Mouse (Mus musculus) CH12.LX (cell line): ENCODE data around the gene Camta1. TPM values are rescaled to one million over a fixed set of nuclear protein-coding genes. Genes with fewer than 3 reads are reported as not detected.

ENCODE experiments used
- DNase-seq: peaks from one replicate; pipeline ENCODE4 v3.0.0-alpha.2; 2013; ENCODE audit errors: extremely low read depth
- H3K27ac ChIP-seq: 2 replicates; pipeline ENCODE4 v1.5.1; 2012; ENCODE audit warnings: low read depth, mild to moderate bottlenecking, control low read depth, moderate library complexity; ENCODE audit not compliant: insufficient read depth
- H3K27me3 ChIP-seq: replicated peaks from 2 replicates; pipeline ENCODE3; 2012; ENCODE audit warnings: inconsistent platforms
- H3K36me3 ChIP-seq, 2 experiments: replicated peaks in 1 of 2; 2 replicates each; pipeline versions ENCODE3 to v1.6.1; 2012; ENCODE audit warnings: inconsistent platforms in 1 of 2, low read length in 1 of 2, mild to moderate bottlenecking in 1 of 2, mixed read lengths in 1 of 2, moderate library complexity in 1 of 2; ENCODE audit not compliant: control insufficient read depth in 1 of 2, insufficient read depth in 1 of 2
- H3K4me1 ChIP-seq, 2 experiments: 2 replicates each; pipeline ENCODE4 v1.6.1; 2012; ENCODE audit warnings: inconsistent platforms in 1 of 2, moderate library complexity in 1 of 2; ENCODE audit not compliant: insufficient read depth in 2 of 2, control insufficient read depth in 1 of 2
- H3K4me2 ChIP-seq: 2 replicates; pipeline ENCODE4 v1.6.1; 2012; ENCODE audit warnings: low read depth, mild to moderate bottlenecking, control low read depth; ENCODE audit not compliant: poor library complexity, insufficient read depth, severe bottlenecking
- H3K4me3 ChIP-seq, 3 experiments: fragments of 150-350 bp in 1 of 3; sonication (generic) in 1 of 3; replicated peaks in 1 of 3; 2 replicates each; pipeline versions ENCODE3 to v1.5.1; 2011 to 2012; ENCODE audit warnings: low read depth in 2 of 3, low read length in 2 of 3, mild to moderate bottlenecking in 2 of 3, moderate library complexity in 2 of 3, control low read depth in 1 of 3, improper control_type of control experiment in 1 of 3, inconsistent platforms in 1 of 3, mixed read lengths in 1 of 3; ENCODE audit not compliant: poor library complexity in 1 of 3
- H3K79me2 ChIP-seq: replicated peaks from 2 replicates; pipeline ENCODE4 v1.6.1; 2012; ENCODE audit warnings: mild to moderate bottlenecking, moderate library complexity; ENCODE audit not compliant: control insufficient read depth, poor library complexity, insufficient read depth, severe bottlenecking; ENCODE audit errors: extremely low read depth
- H3K9ac ChIP-seq: 2 replicates; pipeline ENCODE4 v1.6.1; 2012; ENCODE audit warnings: low read depth, mild to moderate bottlenecking, control low read depth, moderate library complexity; ENCODE audit not compliant: insufficient read depth
- H3K9me3 ChIP-seq: replicated peaks from 2 replicates; pipeline ENCODE3; 2012; ENCODE audit warnings: low read length, inconsistent platforms, mixed read lengths
- CTCF ChIP-seq, 2 experiments: IDR thresholded peaks in 1 of 2; conservative IDR thresholded peaks in 1 of 2; 2 replicates each; pipeline ENCODE4 v1.5.1; 2011 to 2012; ENCODE audit warnings: low read depth in 2 of 2, low read length in 2 of 2, improper control_type of control experiment in 1 of 2, inconsistent platforms in 1 of 2, mild to moderate bottlenecking in 1 of 2, moderate library complexity in 1 of 2
- GABPA ChIP-seq: IDR thresholded peaks from 2 replicates; pipeline ENCODE4 v1.6.1; 2012; ENCODE audit warnings: low read depth, low read length, improper control_type of control experiment, inconsistent platforms; ENCODE audit not compliant: insufficient replicate concordance
- JUN ChIP-seq: IDR thresholded peaks from 2 replicates; pipeline ENCODE4 v1.6.1; 2011; ENCODE audit warnings: low read depth, mild to moderate bottlenecking, low read length, improper control_type of control experiment, moderate library complexity; ENCODE audit not compliant: insufficient read depth
- JUND ChIP-seq: conservative IDR thresholded peaks from 2 replicates; pipeline ENCODE4 v1.6.1; 2011; ENCODE audit warnings: low read depth, low read length, improper control_type of control experiment
- KAT2A ChIP-seq: IDR thresholded peaks from 2 replicates; pipeline ENCODE4 v1.6.1; 2012; ENCODE audit warnings: low read length, improper control_type of control experiment, inconsistent platforms; ENCODE audit not compliant: insufficient replicate concordance
- MAFK ChIP-seq: IDR thresholded peaks from 2 replicates; pipeline ENCODE4 v1.6.1; 2011; ENCODE audit warnings: low read length, improper control_type of control experiment; ENCODE audit not compliant: insufficient replicate concordance
- MYC ChIP-seq: IDR thresholded peaks from 2 replicates; pipeline ENCODE4 v1.6.1; 2011; ENCODE audit warnings: low read depth, mild to moderate bottlenecking, improper control_type of control experiment, low read length
- POLR2A ChIP-seq: IDR thresholded peaks from 2 replicates; pipeline ENCODE4 v1.6.1; 2011; ENCODE audit warnings: low read depth, mild to moderate bottlenecking, improper control_type of control experiment, low read length
- POLR2AphosphoS2 ChIP-seq: IDR thresholded peaks from 2 replicates; pipeline ENCODE4 v1.6.1; 2011; ENCODE audit warnings: low read depth, low read length, improper control_type of control experiment
- SIN3A ChIP-seq: IDR thresholded peaks from 2 replicates; pipeline ENCODE4 v1.6.1; 2012; ENCODE audit warnings: low read length, improper control_type of control experiment, inconsistent platforms
- TBP ChIP-seq: conservative IDR thresholded peaks from 2 replicates; pipeline ENCODE4 v1.6.1; 2011; ENCODE audit warnings: low read depth, low read length, improper control_type of control experiment
- USF1 ChIP-seq: IDR thresholded peaks from 2 replicates; pipeline ENCODE4 v1.6.1; 2014; ENCODE audit warnings: low read depth, mild to moderate bottlenecking, inconsistent platforms, low read length, improper control_type of control experiment
- ZC3H11A ChIP-seq: IDR thresholded peaks from 2 replicates; pipeline ENCODE4 v1.6.1; 2012; ENCODE audit warnings: low read depth, mild to moderate bottlenecking, inconsistent platforms, low read length, improper control_type of control experiment
- dilution Hi-C: fragments of 300-500 bp; cut with MboI; formaldehyde crosslinking; loops from 2 replicates; pipeline ENCODE4 v1.14.3; 2020; ENCODE audit warnings: low sequenced_read_pairs; ENCODE audit not compliant: extremely low pct_unique_long_range_greater_than_20kb, extremely low pct_ligation_motif_present
- in situ Hi-C: fragments of 300-500 bp; cut with MboI; formaldehyde crosslinking; loops from 3 replicates; pipeline ENCODE4 v1.14.3; 2019; ENCODE audit warnings: low sequenced_read_pairs, low pct_ligation_motif_present, low pct_unique_long_range_greater_than_20kb, mixed read lengths
- polyA plus RNA-seq: library from polyadenylated mRNA; unstranded; fragments of >175 nt; gene quantifications from 2 replicates; pipeline ENCODE4 v1.2.1, GENCODE M21; 2012; ENCODE audit warnings: low read depth; ENCODE audit not compliant: insufficient read length
- total RNA-seq, 2 experiments: library from RNA; depleted of rRNA; stranded (reverse); fragments of 300-350 nt in 1 of 2; fragments of >200 nt in 1 of 2; gene quantifications; 2 replicates each; pipeline ENCODE4 v1.2.3; 2012 to 2014

Gene Camta1
- total and polyA plus RNA-seq, 3 experiments, result 9.9 to 32.5 (median 15.3) TPM

- no peak overlapping the region for H3K4me3 ChIP-seq
- H3K4me1 ChIP-seq, result no peaks in the 10 kb centered on the region
- no peak overlapping the region for H3K27ac ChIP-seq
- H3K4me2 ChIP-seq, result no peak overlapping the region
- H3K9ac ChIP-seq, result no peak overlapping the region
- peaks cover 97% of the 10 kb centered on the region for H3K9me3 ChIP-seq
- H3K36me3 ChIP-seq, result no peaks in the 10 kb centered on the region
- no peaks in the 10 kb centered on the region for H3K79me2 ChIP-seq
- in situ Hi-C loops (no loop called here), dilution Hi-C loops (no loop called here)
- H3K27me3 ChIP-seq, result no peaks in the 10 kb centered on the region
- TF ChIP-seq CTCF (conservative IDR thresholded peaks at IDR 0.05 in 1 of 2, IDR thresholded peaks at IDR 0.05 in 1 of 2; ENCODE audit: low read depth in 2 of 2, low read length in 2 of 2), result no peak
- no peak for DNase-seq
Observed at GRCm38 (mm10) chr4:151195126-151195525, 666.5 kb downstream of the Camta1 start.

DNA sequence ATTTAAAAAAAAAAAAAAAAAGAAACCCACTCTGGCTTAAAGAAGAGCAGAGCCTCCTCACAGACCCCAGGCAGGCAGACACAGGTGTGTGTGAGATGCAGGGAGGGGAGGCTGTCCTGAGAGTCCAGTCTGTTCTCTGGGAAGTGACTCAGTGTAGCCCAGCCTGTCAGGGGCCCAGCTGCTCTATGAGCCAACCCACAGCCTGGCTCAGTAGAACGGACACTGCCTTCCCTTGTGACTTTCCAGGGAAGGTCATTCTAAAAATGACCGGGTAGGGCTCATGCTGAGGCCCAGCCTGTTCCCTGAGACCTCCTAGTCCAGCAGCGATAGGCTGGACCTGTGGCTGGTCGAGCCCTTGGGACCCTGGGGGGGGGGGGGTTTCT lies 667.0 kb downstream of the Camta1 start:
- H3K79me2 ChIP-seq, result no peaks in the 10 kb centered on the region
- in situ Hi-C loops (no loop called here), dilution Hi-C loops (no loop called here)
- H3K4me3 ChIP-seq, result no peak overlapping the region
- no peak overlapping the region for H3K9ac ChIP-seq
- no peak for TF ChIP-seq POLR2A
- no peaks in the 10 kb centered on the region for H3K27me3 ChIP-seq
- no peak overlapping the region for H3K4me2 ChIP-seq
- H3K9me3 ChIP-seq, result peaks cover 95% of the 10 kb centered on the region
- no peaks in the 10 kb centered on the region for H3K36me3 ChIP-seq
- no peak overlapping the region for H3K27ac ChIP-seq
- DNase-seq, result no peak
- no peaks in the 10 kb centered on the region for H3K4me1 ChIP-seq

DNA sequence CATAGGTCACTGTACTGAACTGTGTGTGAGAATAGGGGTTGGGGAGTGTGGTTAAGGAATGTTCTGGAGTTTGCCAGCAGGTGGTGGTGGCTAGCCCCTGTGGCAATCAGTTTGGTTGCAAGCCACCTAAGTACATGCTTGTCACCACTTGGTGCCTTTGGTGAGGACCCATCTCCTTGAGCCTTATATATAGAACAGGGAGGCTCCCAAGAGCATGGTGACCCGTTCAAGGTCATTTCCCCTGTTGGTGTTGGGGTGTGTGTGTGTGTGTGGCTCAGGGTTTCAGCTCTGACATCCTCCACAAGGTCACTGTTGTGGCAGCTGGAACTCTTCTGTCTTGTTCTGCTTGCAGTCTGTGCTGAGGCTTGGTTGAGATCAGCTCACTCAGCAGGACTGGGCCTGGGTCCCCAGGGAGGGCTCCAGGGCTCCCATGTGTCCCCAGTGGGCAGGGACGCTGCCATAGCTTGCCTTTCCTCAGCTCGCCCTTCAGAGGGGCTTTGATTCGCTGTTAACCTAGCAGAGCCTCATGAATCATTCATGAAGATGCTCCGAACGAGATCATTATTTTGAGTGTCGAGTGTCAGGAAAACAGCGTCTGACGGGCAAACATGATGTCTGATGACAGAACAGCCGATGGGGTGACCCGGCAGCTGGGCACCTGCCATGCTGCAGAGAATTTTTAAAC lies 667.5 kb downstream of the Camta1 start:
- Histone ChIP-seq H3K9ac (no peak overlapping the region), H3K4me1 (no peaks in the 10 kb centered on the region), H3K27ac (no peak overlapping the region), H3K79me2 (no peaks in the 10 kb centered on the region), H3K27me3 (no peaks in the 10 kb centered on the region), H3K9me3 (peaks cover 92% of the 10 kb centered on the region), H3K4me3 (no peak overlapping the region), H3K4me2 (no peak overlapping the region), H3K36me3 (no peaks in the 10 kb centered on the region)
- in situ Hi-C loops (no loop called here), dilution Hi-C loops (no loop called here)
- TF ChIP-seq JUND, result no peak
- no peak for TF ChIP-seq JUN
- TF ChIP-seq SIN3A, result no peak
- no peak for TF ChIP-seq MAFK
- TF ChIP-seq GABPA, result no peak
- no peak for TF ChIP-seq TBP
- no peak for TF ChIP-seq ZC3H11A
- TF ChIP-seq MYC, result no peak
- TF ChIP-seq CTCF (conservative IDR thresholded peaks at IDR 0.05 in 1 of 2, IDR thresholded peaks at IDR 0.05 in 1 of 2; ENCODE audit: low read depth in 2 of 2, low read length in 2 of 2), result no peak
- TF ChIP-seq USF1, result no peak
- no peak for TF ChIP-seq POLR2AphosphoS2
- no peak for TF ChIP-seq KAT2A
- DNase-seq, result no peak
